Mouse (Mus musculus): ENCODE results near the gene Wdr43. TPM values are rescaled to one million over a fixed set of nuclear protein-coding genes. Genes with fewer than 3 reads are reported as not detected.

The Wdr43 gene
- total and polyA plus RNA-seq, 3 experiments, result 157 to 355 (median 252) TPM

DNA sequence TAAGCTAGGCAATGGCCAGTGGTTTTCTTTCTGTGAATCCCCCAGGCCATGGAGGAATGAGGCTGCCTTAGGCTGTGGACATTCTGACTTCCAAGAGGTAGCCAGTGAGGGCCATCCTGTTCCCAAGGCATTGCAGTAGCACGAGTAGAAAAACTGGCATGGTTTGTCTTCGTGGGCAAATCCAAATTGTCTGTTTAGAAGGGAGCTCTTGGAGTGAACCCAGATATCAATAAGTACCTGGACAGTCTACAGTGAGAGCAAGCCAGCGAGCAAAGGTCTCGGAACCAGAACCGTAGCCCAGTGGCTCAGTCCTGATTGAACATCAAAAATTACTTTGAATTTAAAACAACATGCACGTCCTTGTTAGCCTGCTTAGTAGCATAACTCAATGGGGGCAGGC lies 67.6 kb downstream of the Wdr43 start:
- peaks cover 25 to 76% of the 10 kb centered on the region in 2 experiments for H3K4me1 ChIP-seq (ENCODE audit: control insufficient read depth in 1 of 2, insufficient read depth in 2 of 2)
- no peak overlapping the region for H3K9ac ChIP-seq (ENCODE audit: insufficient read depth, low read depth)
- in situ Hi-C loops (cut with MboI; ENCODE audit: low pct_ligation_motif_present, low pct_unique_long_range_greater_than_20kb, low sequenced_read_pairs) (no loop called here), dilution Hi-C loops (cut with MboI; ENCODE audit: extremely low pct_ligation_motif_present, extremely low pct_unique_long_range_greater_than_20kb, low sequenced_read_pairs) (no loop called here)
- no peaks in the 10 kb centered on the region for H3K9me3 ChIP-seq (replicated peaks; ENCODE audit: low read length)
- H3K27ac ChIP-seq (ENCODE audit: insufficient read depth, low read depth), result peak overlapping the region; percentile 90; the same call in 1 of the 2 replicates
- H3K79me2 ChIP-seq (replicated peaks; ENCODE audit: control insufficient read depth, extremely low read depth, insufficient read depth, poor library complexity, severe bottlenecking), result no peaks in the 10 kb centered on the region
- H3K27me3 ChIP-seq (replicated peaks), result no peaks in the 10 kb centered on the region
- no peak overlapping the region for H3K4me2 ChIP-seq (ENCODE audit: insufficient read depth, low read depth, poor library complexity, severe bottlenecking)
- H3K36me3 ChIP-seq (replicated peaks in 1 of 2; ENCODE audit: control insufficient read depth in 1 of 2, insufficient read depth in 1 of 2, low read length in 1 of 2), result no peaks in the 10 kb centered on the region
- TF ChIP-seq HCFC1 (IDR thresholded peaks at IDR 0.05; ENCODE audit: low read depth, low read length) (no peak), SIN3A (IDR thresholded peaks at IDR 0.05; ENCODE audit: low read length) (no peak), ZC3H11A (IDR thresholded peaks at IDR 0.05; ENCODE audit: low read depth, low read length) (no peak), POLR2AphosphoS2 (IDR thresholded peaks at IDR 0.05; ENCODE audit: low read depth, low read length) (no peak), RAD21 (IDR thresholded peaks at IDR 0.05; ENCODE audit: low read depth, low read length) (no peak), IRF4 (IDR thresholded peaks at IDR 0.05; ENCODE audit: low read depth, low read length) (no peak), USF2 (conservative IDR thresholded peaks at IDR 0.05; ENCODE audit: low read depth, low read length) (no peak), NELFE (IDR thresholded peaks at IDR 0.05; ENCODE audit: low read depth, low read length) (no peak), MAFK (IDR thresholded peaks at IDR 0.05; ENCODE audit: insufficient replicate concordance, low read length) (no peak), NRF1 (IDR thresholded peaks at IDR 0.05; ENCODE audit: low read depth, low read length) (no peak)
- H3K4me3 ChIP-seq (replicated peaks in 1 of 3; ENCODE audit: low read depth in 2 of 3, low read length in 2 of 3, poor library complexity in 1 of 3), result no peak overlapping the region
- no peak for DNase-seq (ENCODE audit: extremely low read depth)

DNA sequence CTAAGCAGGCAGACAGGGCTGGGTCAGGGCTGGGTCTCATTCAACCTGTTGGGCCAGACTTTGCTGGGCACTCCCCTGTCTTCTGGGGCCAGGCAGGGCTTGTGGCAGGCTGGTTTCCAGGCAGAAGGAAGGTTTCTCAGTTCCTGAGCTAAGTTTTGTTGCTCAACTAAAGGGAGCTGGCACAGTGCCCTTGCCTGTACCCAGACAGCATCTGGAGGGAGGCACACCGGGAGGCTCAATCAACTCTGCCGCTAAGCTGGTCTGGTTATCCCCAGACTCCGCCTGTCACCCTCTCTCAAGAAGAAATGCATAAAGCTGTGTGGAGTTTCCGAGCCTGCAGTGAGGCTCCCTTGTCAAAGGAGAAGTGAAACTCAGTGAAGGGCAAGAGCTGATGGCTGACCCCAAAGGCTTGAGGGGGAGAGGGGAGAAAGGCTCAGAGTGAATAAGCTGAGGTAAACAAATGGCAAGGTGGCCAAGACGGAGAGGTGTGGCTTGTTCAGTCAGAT lies 68.5 kb downstream of the Wdr43 start:
- Histone ChIP-seq H3K36me3 (replicated peaks in 1 of 2; ENCODE audit: control insufficient read depth in 1 of 2, insufficient read depth in 1 of 2, low read length in 1 of 2) (no peaks in the 10 kb centered on the region), H3K27ac (ENCODE audit: insufficient read depth, low read depth) (peak overlapping the region; percentile 90), H3K27me3 (replicated peaks) (no peaks in the 10 kb centered on the region), H3K9ac (ENCODE audit: insufficient read depth, low read depth) (peak overlapping the region; percentile 43; the same call in 1 of the 2 replicates), H3K9me3 (replicated peaks; ENCODE audit: low read length) (no peaks in the 10 kb centered on the region), H3K4me3 (replicated peaks in 1 of 3; ENCODE audit: low read depth in 2 of 3, low read length in 2 of 3, poor library complexity in 1 of 3) (no peak overlapping the region), H3K4me2 (ENCODE audit: insufficient read depth, low read depth, poor library complexity, severe bottlenecking) (peak overlapping the region; percentile 79), H3K4me1 (ENCODE audit: control insufficient read depth in 1 of 2, insufficient read depth in 2 of 2) (peaks cover 25 to 84% of the 10 kb centered on the region in 2 experiments), H3K79me2 (replicated peaks; ENCODE audit: control insufficient read depth, extremely low read depth, insufficient read depth, poor library complexity, severe bottlenecking) (no peaks in the 10 kb centered on the region)
- peak; percentile 92 for DNase-seq (ENCODE audit: extremely low read depth)
- in situ Hi-C loops (cut with MboI; ENCODE audit: low pct_ligation_motif_present, low pct_unique_long_range_greater_than_20kb, low sequenced_read_pairs), result no loop called here
- dilution Hi-C loops (cut with MboI; ENCODE audit: extremely low pct_ligation_motif_present, extremely low pct_unique_long_range_greater_than_20kb, low sequenced_read_pairs), result no loop called here
- no peak for TF ChIP-seq ZNF384 (IDR thresholded peaks at IDR 0.05; ENCODE audit: low read depth, low read length)
- TF ChIP-seq UBTF (IDR thresholded peaks at IDR 0.05; ENCODE audit: low read depth, low read length), result peak; percentile 91
- TF ChIP-seq SMC3 (IDR thresholded peaks at IDR 0.05; ENCODE audit: low read depth, low read length), result peak; percentile 22; the same call in 1 of the 2 replicates
- TF ChIP-seq JUND (conservative IDR thresholded peaks at IDR 0.05; ENCODE audit: low read depth, low read length), result peak; percentile 55
- no peak for TF ChIP-seq ZKSCAN1 (IDR thresholded peaks at IDR 0.05; ENCODE audit: borderline replicate concordance, low read depth, low read length)
- TF ChIP-seq MXI1 (IDR thresholded peaks at IDR 0.05; ENCODE audit: low read depth, low read length), result peak; percentile 35; the same call in 1 of the 2 replicates
- no peak for TF ChIP-seq USF1 (IDR thresholded peaks at IDR 0.05; ENCODE audit: low read depth, low read length)
- TF ChIP-seq NELFE (IDR thresholded peaks at IDR 0.05; ENCODE audit: low read depth, low read length), result peak; percentile 29; the same call in 1 of the 2 replicates
- TF ChIP-seq TBP (conservative IDR thresholded peaks at IDR 0.05; ENCODE audit: low read depth, low read length), result peak; percentile 64; the same call in 1 of the 2 replicates
- TF ChIP-seq ZC3H11A (IDR thresholded peaks at IDR 0.05; ENCODE audit: low read depth, low read length), result no peak
- TF ChIP-seq IRF4 (IDR thresholded peaks at IDR 0.05; ENCODE audit: low read depth, low read length), result peak; percentile 100
- 0 out of 2 replicates have a peak, but pooled peaks have one; percentile 24 for TF ChIP-seq ELF1 (IDR thresholded peaks at IDR 0.05; ENCODE audit: low read depth, low read length)
- no peak for TF ChIP-seq CHD1 (IDR thresholded peaks at IDR 0.05; ENCODE audit: low read depth, low read length)
- TF ChIP-seq ZMIZ1 (IDR thresholded peaks at IDR 0.05; ENCODE audit: low read depth, low read length), result peak; percentile 28
- peak; percentile 73 for TF ChIP-seq CHD2 (IDR thresholded peaks at IDR 0.05; ENCODE audit: low read length)
- TF ChIP-seq RCOR1 (conservative IDR thresholded peaks at IDR 0.05; ENCODE audit: low read depth, low read length), result peak; percentile 95
- TF ChIP-seq MAX (IDR thresholded peaks at IDR 0.05; ENCODE audit: low read length), result peak; percentile 61
- no peak for TF ChIP-seq KAT2A (IDR thresholded peaks at IDR 0.05; ENCODE audit: insufficient replicate concordance, low read length)
- TF ChIP-seq POLR2AphosphoS2 (IDR thresholded peaks at IDR 0.05; ENCODE audit: low read depth, low read length), result no peak
- TF ChIP-seq POLR2A (IDR thresholded peaks at IDR 0.05; ENCODE audit: low read depth, low read length), result peak; percentile 56; the same call in 1 of the 2 replicates
- TF ChIP-seq EP300 (IDR thresholded peaks at IDR 0.05; ENCODE audit: low read length), result peak; percentile 97
- no peak for TF ChIP-seq JUN (IDR thresholded peaks at IDR 0.05; ENCODE audit: insufficient read depth, low read depth, low read length)
- TF ChIP-seq MAZ (IDR thresholded peaks at IDR 0.05; ENCODE audit: low read depth, low read length), result 0 out of 2 replicates have a peak, but pooled peaks have one; percentile 26
- TF ChIP-seq BHLHE40 (IDR thresholded peaks at IDR 0.05; ENCODE audit: low read depth, low read length), result peak; percentile 61; the same call in 1 of the 2 replicates
- TF ChIP-seq TCF12 (IDR thresholded peaks at IDR 0.05; ENCODE audit: low read depth, low read length), result peak; percentile 79
- TF ChIP-seq ETS1 (conservative IDR thresholded peaks at IDR 0.05; ENCODE audit: low read depth, low read length), result peak; percentile 78
- no peak for TF ChIP-seq USF2 (conservative IDR thresholded peaks at IDR 0.05; ENCODE audit: low read depth, low read length)
